Mouse (Mus musculus) neural tube, embryonic 12.5 days (tissue): ENCODE measurements around the gene Dennd6a. TPM values are rescaled to one million over a fixed set of nuclear protein-coding genes. Genes with fewer than 3 reads are reported as not detected.

Source experiments
- microRNA-seq: library from miRNA; unstranded; fragments of <30 nt; microRNA quantifications from one replicate; pipeline ENCODE4, GENCODE M21; 2017
- polyA plus RNA-seq: library from polyadenylated mRNA; unstranded; fragments of >200 nt; fragmentation: Nextera tagmentation; extraction: Ambion mirVana; gene quantifications from 2 replicates; pipeline ENCODE4 v1.2.1, GENCODE M21; 2016

Gene Dennd6a
- polyA plus RNA-seq, 1 experiment from 2014 or later: 31.5 TPM

Small RNA genes lying within 50 kb of the gene (microRNA-seq; reads per million reads assigned to microRNA genes)
- gene Mir7672: 0.66 reads per million

Other genes starting within 250 kb of the Dennd6a start
- gene Slmap, start 38.9 kb upstream of the Dennd6a start, polyA plus RNA-seq: 21.5 and 24.0 TPM in 2 replicates
- 577 and 596 TPM in 2 replicates for gene Arf4, start 64.2 kb downstream of the Dennd6a start, polyA plus RNA-seq
- gene Pde12, start 96.0 kb downstream of the Dennd6a start, polyA plus RNA-seq: 12.3 TPM in 2 replicates
- 0.01 TPM in 1 of 2 replicates, not detected in the other for gene Dnah12, start 119.4 kb downstream of the Dennd6a start, polyA plus RNA-seq